8 mouse cellular contexts compared by ENCODE assay signal in the genomic region with DNA sequence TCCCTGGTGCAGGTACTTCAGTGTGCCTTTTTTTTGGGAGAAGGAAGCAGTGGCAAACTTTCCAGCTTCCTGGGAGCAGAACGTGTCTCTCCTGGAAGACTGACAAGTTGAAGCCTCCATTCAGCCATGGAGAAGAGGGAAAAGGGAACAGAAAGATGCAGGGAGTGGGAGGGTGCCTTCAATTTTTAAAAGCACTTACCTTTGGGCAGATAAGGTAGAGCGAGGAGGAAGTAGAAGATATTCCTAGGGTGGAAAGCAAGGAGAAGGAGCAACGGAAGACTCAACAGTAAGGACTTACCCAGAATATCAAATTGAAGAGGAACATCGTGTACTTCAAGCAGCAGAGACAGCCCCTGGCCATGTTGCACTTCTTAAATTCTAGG.
DNase-seq lines count a peak whose midpoint lies in the region; ATAC-seq and TF ChIP-seq lines count a peak whose summit lies in the region.

No protein-coding gene starts in this region.

- peak overlapping the region; percentile 69 for H3ac ChIP-seq in C2C12 (ENCODE audit: control insufficient read depth, insufficient read length, low read depth)

- 0 out of 2 replicates have a peak, but pooled peaks cover 2% of the 10 kb centered on the region for H3K36me3 ChIP-seq in heart, embryonic 10.5 days
- H3K36me3 ChIP-seq in C2C12 (ENCODE audit: control insufficient read depth, insufficient read depth), result peaks cover 5% of the 10 kb centered on the region
- no peaks in the 10 kb centered on the region for H3K36me3 ChIP-seq in forebrain, embryonic 16.5 days (ENCODE audit: control insufficient read depth, insufficient read depth)
- no peaks in the 10 kb centered on the region for H3K36me3 ChIP-seq in liver, postnatal 0 days (replicated peaks; ENCODE audit: insufficient read depth, low read length)

- no peaks in the 10 kb centered on the region for H3K9me3 ChIP-seq in heart, embryonic 10.5 days
- no peaks in the 10 kb centered on the region for H3K9me3 ChIP-seq in forebrain, embryonic 16.5 days (ENCODE audit: control insufficient read depth, low read length)
- no peaks in the 10 kb centered on the region for H3K9me3 ChIP-seq in liver, postnatal 0 days (ENCODE audit: low read length)

- TF ChIP-seq CTCF in C2C12 (IDR thresholded peaks at IDR 0.05; ENCODE audit: control insufficient read depth, insufficient read depth, insufficient read length), result no peak
- TF ChIP-seq CTCF in liver, postnatal 0 days (IDR thresholded peaks at IDR 0.05; ENCODE audit: low read depth), result no peak

- peak overlapping the region; percentile 64 for H3K4me3 ChIP-seq in heart, embryonic 10.5 days
- H3K4me3 ChIP-seq in C2C12 (ENCODE audit: insufficient read depth, poor library complexity, severe bottlenecking), result peak overlapping the region; percentile 36
- H3K4me3 ChIP-seq in forebrain, embryonic 16.5 days (replicated peaks; ENCODE audit: low read length), result peak overlapping the region; percentile 60
- peak overlapping the region; percentile 53 for H3K4me3 ChIP-seq in liver, postnatal 0 days (ENCODE audit: low read depth, low read length)

- peak overlapping the region; percentile 93 for H3K4me2 ChIP-seq in forebrain, embryonic 16.5 days (ENCODE audit: low read length)
- H3K4me2 ChIP-seq in liver, postnatal 0 days (ENCODE audit: low read depth, low read length), result peak overlapping the region; percentile 84

- no peaks in the 10 kb centered on the region for H3K27me3 ChIP-seq in heart, embryonic 10.5 days (ENCODE audit: insufficient read depth, poor library complexity, severe bottlenecking)
- H3K27me3 ChIP-seq in C2C12 (ENCODE audit: control insufficient read depth, insufficient read depth, insufficient read length), result no peaks in the 10 kb centered on the region
- peaks cover 11% of the 10 kb centered on the region for H3K27me3 ChIP-seq in forebrain, embryonic 16.5 days (replicated peaks; ENCODE audit: control insufficient read depth, insufficient read depth, low read length)
- peaks cover 24% of the 10 kb centered on the region for H3K27me3 ChIP-seq in liver, postnatal 0 days (ENCODE audit: insufficient read depth, low read length)

- H3K27ac ChIP-seq in heart, embryonic 10.5 days, result peak overlapping the region; percentile 89
- H3K27ac ChIP-seq in forebrain, embryonic 16.5 days (ENCODE audit: low read length), result no peak overlapping the region
- no peak overlapping the region for H3K27ac ChIP-seq in liver, postnatal 0 days (ENCODE audit: low read depth)

- H3K9ac ChIP-seq in forebrain, embryonic 16.5 days (replicated peaks; ENCODE audit: low read depth, low read length), result peak overlapping the region; percentile 65
- H3K9ac ChIP-seq in liver, postnatal 0 days (replicated peaks), result no peak overlapping the region; the same call in 1 of the 2 replicates

- peaks cover 11% of the 10 kb centered on the region for H3K79me3 ChIP-seq in C2C12 (ENCODE audit: low read depth)

- peaks cover 95% of the 10 kb centered on the region for H3K4me1 ChIP-seq in heart, embryonic 10.5 days
- peaks cover 26% of the 10 kb centered on the region for H3K4me1 ChIP-seq in forebrain, embryonic 16.5 days (replicated peaks; ENCODE audit: control insufficient read depth, insufficient read depth, low read length)
- H3K4me1 ChIP-seq in liver, postnatal 0 days (ENCODE audit: insufficient read depth), result peaks cover 12% of the 10 kb centered on the region

- TF ChIP-seq EP300 in liver, postnatal 0 days (IDR thresholded peaks at IDR 0.05; ENCODE audit: low read depth), result no peak

- no peak for ATAC-seq in forebrain, embryonic 16.5 days
- no peak for ATAC-seq in liver, postnatal 0 days

- whole genome bisulfite sequencing in heart, embryonic 10.5 days, result 9% methylated on average over 4 of the region's 4 CpGs
- 8% methylated on average over 4 of the region's 4 CpGs for WGBS in forebrain, embryonic 16.5 days
- WGBS in liver, postnatal 0 days (ENCODE audit: insufficient replicate concordance), result 34% methylated on average over 4 of the region's 4 CpGs

- H3K79me2 ChIP-seq in C2C12 (ENCODE audit: control insufficient read depth, insufficient read depth), result peaks cover 26% of the 10 kb centered on the region

- DNase-seq in heart, embryonic 10.5 days (ENCODE audit: low spot score), result no peak
- DNase-seq in heart, postnatal 4 days, result no peak
- DNase-seq in liver, postnatal 0 days, result no peak
- DNase-seq in frontal cortex, postnatal 36 days (ENCODE audit: low spot score in 2 of 2), result no peak
- DNase-seq in kidney, postnatal 36 days, result no peak
- DNase-seq in MN1 (ENCODE audit: low spot score), result no peak

TF ChIP-seq in C2C12, 6 proteins besides CTCF, POLR2A, EP300 and RAD21:
- TF ChIP-seq CEBPB (IDR thresholded peaks at IDR 0.05; ENCODE audit: low read depth) (no peak), FOSL1 (IDR thresholded peaks at IDR 0.05; ENCODE audit: insufficient read depth, low read length, poor library complexity, severe bottlenecking) (no peak), MYOD1 (IDR thresholded peaks at IDR 0.05; ENCODE audit: control insufficient read depth, insufficient read length, low read depth) (no peak), MAX (IDR thresholded peaks at IDR 0.05) (no peak), USF1 (IDR thresholded peaks at IDR 0.05; ENCODE audit: low read depth) (no peak), MYOG (IDR thresholded peaks at IDR 0.05; ENCODE audit: control insufficient read depth, extremely low read depth, insufficient read length) (no peak)
